Mouse (Mus musculus): Measurements from ENCODE around the gene Cdc42bpg. TPM values are rescaled to one million over a fixed set of nuclear protein-coding genes. Genes with fewer than 3 reads are reported as not detected.
A peak's percentile ranks its signal among the peaks of the same experiment; 100 is the strongest.

The Cdc42bpg gene
- polyA plus RNA-seq, 1 experiment = 60.5 TPM

- H3K9me3 ChIP-seq (replicated peaks; ENCODE audit: control insufficient read depth, insufficient read depth, low read length, poor library complexity, severe bottlenecking) = no peaks in the 10 kb centered on the region
- no peak for TF ChIP-seq EP300 (IDR thresholded peaks at IDR 0.05; ENCODE audit: insufficient read depth, low read depth, low read length)
- TF ChIP-seq POLR2A (IDR thresholded peaks at IDR 0.05; ENCODE audit: insufficient read depth, low read length) = no peak
- no peak for TF ChIP-seq CTCF (IDR thresholded peaks at IDR 0.05; ENCODE audit: low read depth, low read length)
- H3K9ac ChIP-seq (ENCODE audit: low read depth, poor library complexity, severe bottlenecking) = no peak overlapping the region
- no peak overlapping the region for H3K4me3 ChIP-seq (ENCODE audit: low read depth, low read length)
- peaks cover 11% of the 10 kb centered on the region for H3K4me1 ChIP-seq (ENCODE audit: control insufficient read depth, insufficient read depth, low read length)
- peaks cover 19% of the 10 kb centered on the region for H3K36me3 ChIP-seq (ENCODE audit: control insufficient read depth, insufficient read depth, low read length, poor library complexity, severe bottlenecking)
- H3K27me3 ChIP-seq (ENCODE audit: control insufficient read depth, insufficient read depth, low read length, poor library complexity, severe bottlenecking) = no peaks in the 10 kb centered on the region
- 0 out of 2 replicates have a peak overlapping the region, but pooled peaks have one; percentile 13 for H3K27ac ChIP-seq (ENCODE audit: insufficient read depth, low read length)
Observed at GRCm38 (mm10) chr19:6299450-6300267, 6.6 kb upstream of the Cdc42bpg start.

DNA sequence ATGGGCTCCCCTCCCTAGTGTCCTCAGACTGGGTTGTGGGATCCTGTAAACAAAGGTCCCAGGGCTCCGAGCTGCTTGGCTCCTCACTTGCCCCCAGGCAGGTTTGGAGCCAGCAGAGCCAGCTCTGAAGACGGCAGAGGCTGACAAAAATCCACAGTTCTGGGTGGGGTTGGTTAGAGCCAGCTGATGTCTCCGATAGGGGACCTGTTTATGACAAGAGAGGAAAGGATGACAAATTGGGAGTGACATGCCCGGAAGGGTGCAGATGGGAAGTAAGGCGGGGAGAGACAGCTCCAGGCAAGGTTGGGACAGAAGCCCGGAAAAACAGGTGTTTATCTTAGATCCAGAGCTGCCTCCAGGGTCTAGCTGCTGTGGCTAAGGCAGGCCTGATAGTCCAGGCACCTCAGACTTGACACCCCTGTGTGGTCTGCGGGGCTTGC is 5.8 kb upstream of the Cdc42bpg start:
- Histone ChIP-seq H3K9ac (ENCODE audit: low read depth, poor library complexity, severe bottlenecking) (no peak overlapping the region), H3K27ac (ENCODE audit: insufficient read depth, low read length) (peak overlapping the region; percentile 34; the same call in 1 of the 2 replicates), H3K36me3 (ENCODE audit: control insufficient read depth, insufficient read depth, low read length, poor library complexity, severe bottlenecking) (peaks cover 14% of the 10 kb centered on the region), H3K9me3 (replicated peaks; ENCODE audit: control insufficient read depth, insufficient read depth, low read length, poor library complexity, severe bottlenecking) (no peaks in the 10 kb centered on the region), H3K4me1 (ENCODE audit: control insufficient read depth, insufficient read depth, low read length) (peaks cover 11% of the 10 kb centered on the region), H3K27me3 (ENCODE audit: control insufficient read depth, insufficient read depth, low read length, poor library complexity, severe bottlenecking) (no peaks in the 10 kb centered on the region), H3K4me3 (ENCODE audit: low read depth, low read length) (no peak overlapping the region)
- TF ChIP-seq POLR2A (IDR thresholded peaks at IDR 0.05; ENCODE audit: insufficient read depth, low read length) (no peak), CTCF (IDR thresholded peaks at IDR 0.05; ENCODE audit: low read depth, low read length) (no peak), EP300 (IDR thresholded peaks at IDR 0.05; ENCODE audit: insufficient read depth, low read depth, low read length) (no peak; the same call in 1 of the 2 replicates)

- Histone ChIP-seq H3K27ac (ENCODE audit: insufficient read depth, low read length) (peak overlapping the region; percentile 10; the same call in 1 of the 2 replicates), H3K36me3 (ENCODE audit: control insufficient read depth, insufficient read depth, low read length, poor library complexity, severe bottlenecking) (peaks cover 8% of the 10 kb centered on the region; the same call in 1 of the 2 replicates)
Observed at GRCm38 (mm10) chr19:6302114-6302513, 4.1 kb upstream of the Cdc42bpg start.

GRCm38 (mm10) chr19:6302522-6302921 is 3.7 kb upstream of the Cdc42bpg start:
- Histone ChIP-seq H3K27me3 (ENCODE audit: control insufficient read depth, insufficient read depth, low read length, poor library complexity, severe bottlenecking) (no peaks in the 10 kb centered on the region), H3K4me1 (ENCODE audit: control insufficient read depth, insufficient read depth, low read length) (peaks cover 8% of the 10 kb centered on the region), H3K9me3 (replicated peaks; ENCODE audit: control insufficient read depth, insufficient read depth, low read length, poor library complexity, severe bottlenecking) (no peaks in the 10 kb centered on the region), H3K27ac (ENCODE audit: insufficient read depth, low read length) (peak overlapping the region; percentile 31; the same call in 1 of the 2 replicates), H3K4me3 (ENCODE audit: low read depth, low read length) (no peak overlapping the region), H3K9ac (ENCODE audit: low read depth, poor library complexity, severe bottlenecking) (peak overlapping the region; percentile 40), H3K36me3 (ENCODE audit: control insufficient read depth, insufficient read depth, low read length, poor library complexity, severe bottlenecking) (peaks cover 8% of the 10 kb centered on the region; the same call in 1 of the 2 replicates)
- TF ChIP-seq POLR2A (IDR thresholded peaks at IDR 0.05; ENCODE audit: insufficient read depth, low read length) (no peak), EP300 (IDR thresholded peaks at IDR 0.05; ENCODE audit: insufficient read depth, low read depth, low read length) (peak; percentile 68)

More at GRCm38 (mm10) chr19:6302114-6302513, 4.1 kb upstream of the Cdc42bpg start:
- no peak for TF ChIP-seq CTCF (IDR thresholded peaks at IDR 0.05; ENCODE audit: low read depth, low read length)
- TF ChIP-seq EP300 (IDR thresholded peaks at IDR 0.05; ENCODE audit: insufficient read depth, low read depth, low read length) = no peak
- TF ChIP-seq POLR2A (IDR thresholded peaks at IDR 0.05; ENCODE audit: insufficient read depth, low read length) = no peak
- Histone ChIP-seq H3K4me3 (ENCODE audit: low read depth, low read length) (no peak overlapping the region), H3K9me3 (replicated peaks; ENCODE audit: control insufficient read depth, insufficient read depth, low read length, poor library complexity, severe bottlenecking) (no peaks in the 10 kb centered on the region), H3K27me3 (ENCODE audit: control insufficient read depth, insufficient read depth, low read length, poor library complexity, severe bottlenecking) (no peaks in the 10 kb centered on the region), H3K4me1 (ENCODE audit: control insufficient read depth, insufficient read depth, low read length) (peaks cover 11% of the 10 kb centered on the region), H3K9ac (ENCODE audit: low read depth, poor library complexity, severe bottlenecking) (no peak overlapping the region)

DNA sequence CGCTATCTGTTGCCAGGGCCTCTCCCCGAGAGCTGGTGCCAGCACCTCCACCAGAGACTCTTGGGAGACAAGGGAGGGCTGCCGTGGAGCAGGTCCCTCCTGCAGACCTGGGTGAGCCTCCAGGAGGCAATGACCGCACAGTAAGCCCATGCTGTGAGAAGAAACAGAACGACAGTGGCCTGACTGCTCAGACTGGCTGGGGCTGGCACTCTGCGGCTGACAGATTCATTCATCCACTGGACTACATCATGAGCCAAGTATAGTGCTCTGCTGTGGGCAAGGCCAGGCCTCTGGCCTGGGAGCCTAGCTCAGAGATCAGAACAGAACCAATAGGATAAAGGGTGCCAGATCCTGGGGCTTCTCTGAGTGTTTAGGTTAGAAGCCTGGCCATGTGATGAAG is 2.4 kb upstream of the Cdc42bpg start:
- Histone ChIP-seq H3K27me3 (ENCODE audit: control insufficient read depth, insufficient read depth, low read length, poor library complexity, severe bottlenecking) (no peaks in the 10 kb centered on the region), H3K4me3 (ENCODE audit: low read depth, low read length) (no peak overlapping the region), H3K9me3 (replicated peaks; ENCODE audit: control insufficient read depth, insufficient read depth, low read length, poor library complexity, severe bottlenecking) (no peaks in the 10 kb centered on the region), H3K9ac (ENCODE audit: low read depth, poor library complexity, severe bottlenecking) (no peak overlapping the region), H3K4me1 (ENCODE audit: control insufficient read depth, insufficient read depth, low read length) (peaks cover 8% of the 10 kb centered on the region), H3K36me3 (ENCODE audit: control insufficient read depth, insufficient read depth, low read length, poor library complexity, severe bottlenecking) (peaks cover 2% of the 10 kb centered on the region; the same call in 1 of the 2 replicates), H3K27ac (ENCODE audit: insufficient read depth, low read length) (no peak overlapping the region)
- TF ChIP-seq EP300 (IDR thresholded peaks at IDR 0.05; ENCODE audit: insufficient read depth, low read depth, low read length) = no peak

Data from ES-Bruce4 (cell line).